Mouse (Mus musculus) megakaryocyte, adult 5-6 weeks (primary cell): ENCODE data around the gene Brinp2. TPM values are rescaled to one million over a fixed set of nuclear protein-coding genes. Genes with fewer than 3 reads are reported as not detected.

Experiments
- ATAC-seq: 2 replicates; pipeline ENCODE4 v1.8.0; 2016; ENCODE audit warnings: mild to moderate bottlenecking, inconsistent platforms; ENCODE audit not compliant: poor library complexity, severe bottlenecking
- total RNA-seq, 2 experiments: library from RNA; stranded (forward) in 1 of 2; stranded (reverse) in 1 of 2; fragments of 153-499, 151-499 nt in 1 of 2; fragments of 221-1000, 200-1000 nt in 1 of 2; gene quantifications; 2 replicates each; pipeline versions ENCODE4 v1.2.3 to v1.2.4; 2015 to 2017

The Brinp2 gene
- total RNA-seq, 2 experiments from 2014 or later, result not detected

GRCm38 (mm10) chr1:158227239-158227638 lies 128.9 kb downstream of the Brinp2 start:
- ATAC-seq, result no peak

GRCm38 (mm10) chr1:158226689-158227088 lies 129.4 kb downstream of the Brinp2 start:
- ATAC-seq, result no peak

- no peak for ATAC-seq
Observed at GRCm38 (mm10) chr1:158221048-158221447, 135.1 kb downstream of the Brinp2 start.

GRCm38 (mm10) chr1:158220148-158220547 lies 136.0 kb downstream of the Brinp2 start:
- no peak for ATAC-seq

- ATAC-seq, result no peak
Observed at GRCm38 (mm10) chr1:158218750-158219149, 137.4 kb downstream of the Brinp2 start.

- no peak for ATAC-seq
Observed at GRCm38 (mm10) chr1:158218294-158218693, 137.8 kb downstream of the Brinp2 start.

GRCm38 (mm10) chr1:158215581-158215980 lies 140.5 kb downstream of the Brinp2 start:
- ATAC-seq, result no peak

- ATAC-seq, result no peak
Observed at GRCm38 (mm10) chr1:158214743-158215142, 141.4 kb downstream of the Brinp2 start.

- no peak for ATAC-seq
Observed at GRCm38 (mm10) chr1:158213736-158214135, 142.4 kb downstream of the Brinp2 start.

GRCm38 (mm10) chr1:158207620-158208019 lies 148.5 kb downstream of the Brinp2 start:
- ATAC-seq, result no peak

- ATAC-seq, result no peak
Observed at GRCm38 (mm10) chr1:158202932-158203331, 153.2 kb downstream of the Brinp2 start.

Other genes starting within 250 kb of the Brinp2 start
- not detected in 2 replicates for gene Astn1, start 5.9 kb upstream of the Brinp2 start, total RNA-seq (2015)
- gene Astn1, start 5.9 kb upstream of the Brinp2 start, total RNA-seq (2017), result not detected in 2 replicates